Mouse (Mus musculus) kidney, postnatal 0 days (tissue): ENCODE results near the gene Rpusd4. TPM values are rescaled to one million over a fixed set of nuclear protein-coding genes. Genes with fewer than 3 reads are reported as not detected.

Source experiments
- ATAC-seq: fragments of 200-750 bp; cut with Nextera tagmentation; replicated peaks from 2 replicates; pipeline ENCODE4 v1.8.0; 2017; ENCODE audit warnings: low read depth, moderate number of reproducible peaks, moderate TSS enrichment, moderate library complexity; ENCODE audit not compliant: low FRiP score
- DNase-seq: peaks from one replicate; pipeline ENCODE4 v3.0.0-alpha.2; 2016; ENCODE audit warnings: low spot score
- H3K27ac ChIP-seq: fragments of 300-500 bp; sonication (generic); 2 replicates; pipeline ENCODE4 v1.5.1; 2014; ENCODE audit warnings: mild to moderate bottlenecking
- H3K27me3 ChIP-seq: fragments of 300-500 bp; sonication (generic); 2 replicates; pipeline ENCODE4 v1.6.1; 2014; ENCODE audit warnings: low read length, mixed read lengths; ENCODE audit not compliant: insufficient read depth
- H3K36me3 ChIP-seq: fragments of 300-500 bp; sonication (generic); 2 replicates; pipeline ENCODE4 v1.6.1; 2014; ENCODE audit warnings: low read length, mixed read lengths; ENCODE audit not compliant: insufficient read depth
- H3K4me1 ChIP-seq: fragments of 300-500 bp; sonication (generic); replicated peaks from 2 replicates; pipeline ENCODE4 v1.6.1; 2014; ENCODE audit warnings: antibody characterized with exemption, low read length, mixed read lengths; ENCODE audit not compliant: insufficient read depth
- H3K4me2 ChIP-seq: fragments of 300-500 bp; sonication (generic); 2 replicates; pipeline ENCODE4 v1.6.1; 2014; ENCODE audit warnings: mild to moderate bottlenecking, low read length, moderate library complexity, mixed read lengths
- H3K4me3 ChIP-seq: fragments of 300-500 bp; sonication (generic); replicated peaks from 2 replicates; pipeline ENCODE4 v1.5.1; 2014; ENCODE audit warnings: low read depth, low read length
- H3K9ac ChIP-seq: fragments of 300-500 bp; sonication (generic); 2 replicates; pipeline ENCODE4 v1.6.1; 2014; ENCODE audit warnings: low read depth, low read length
- H3K9me3 ChIP-seq: fragments of 300-500 bp; sonication (generic); replicated peaks from 2 replicates; pipeline ENCODE4 v1.6.1; 2016; ENCODE audit warnings: low read length, inconsistent platforms, mixed read lengths
- CTCF ChIP-seq: IDR thresholded peaks from 2 replicates; pipeline ENCODE4 v1.5.1; 2016; ENCODE audit warnings: antibody characterized with exemption, low read depth, mild to moderate bottlenecking, moderate library complexity
- WGBS: fragments of 180-500 bp; shearing (Covaris S2); extraction: QIAGEN DNeasy Blood & Tissue Kit; methylation state at CpG from one replicate; pipeline ENCODE4 v1.1.7; 2014; 5-methylcytosine and 5-hydroxymethylcytosine counted together
- polyA plus RNA-seq: library from polyadenylated mRNA; unstranded; fragments of >200 nt; fragmentation: Nextera tagmentation; extraction: Ambion mirVana; gene quantifications from 2 replicates; pipeline ENCODE4 v1.2.1, GENCODE M21; 2015

The Rpusd4 gene
- polyA plus RNA-seq, 1 experiment from 2014 or later: 26.5 TPM

GRCm38 (mm10) chr9:35316771-35317211 is 49.1 kb downstream of the Rpusd4 start:
- Histone ChIP-seq H3K9ac (no peak overlapping the region), H3K9me3 (no peaks in the 10 kb centered on the region), H3K36me3 (no peaks in the 10 kb centered on the region), H3K4me2 (no peak overlapping the region), H3K4me3 (no peak overlapping the region), H3K4me1 (peaks cover 14% of the 10 kb centered on the region), H3K27ac (no peak overlapping the region), H3K27me3 (no peaks in the 10 kb centered on the region)
- ATAC-seq (no peak), DNase-seq (no peak)
- WGBS: 39% methylated on average over 3 of the region's 3 CpGs
- TF ChIP-seq CTCF: no peak

- no peak for TF ChIP-seq CTCF
- Histone ChIP-seq H3K27ac (no peak overlapping the region), H3K4me1 (peaks cover 14% of the 10 kb centered on the region), H3K9me3 (no peaks in the 10 kb centered on the region), H3K4me3 (no peak overlapping the region), H3K9ac (no peak overlapping the region), H3K4me2 (no peak overlapping the region), H3K36me3 (no peaks in the 10 kb centered on the region), H3K27me3 (no peaks in the 10 kb centered on the region)
- ATAC-seq: no peak; the same call in 1 of the 2 replicates
- WGBS: 46% methylated on average over 9 of the region's 9 CpGs
- DNase-seq: no peak
Observed at GRCm38 (mm10) chr9:35317233-35317980, 49.7 kb downstream of the Rpusd4 start.

- Histone ChIP-seq H3K9ac (no peak overlapping the region), H3K4me2 (no peak overlapping the region), H3K36me3 (no peaks in the 10 kb centered on the region), H3K4me3 (no peak overlapping the region), H3K27me3 (no peaks in the 10 kb centered on the region), H3K27ac (peak overlapping the region; percentile 66; the same call in 1 of the 2 replicates), H3K9me3 (no peaks in the 10 kb centered on the region), H3K4me1 (peaks cover 14% of the 10 kb centered on the region)
- ATAC-seq (peak; percentile 86), DNase-seq (peak; percentile 46)
- 23% methylated on average over 9 of the region's 9 CpGs for WGBS
- TF ChIP-seq CTCF: no peak
Observed at GRCm38 (mm10) chr9:35318537-35319172, 51.0 kb downstream of the Rpusd4 start.

GRCm38 (mm10) chr9:35320288-35320687 is 52.6 kb downstream of the Rpusd4 start:
- H3K27me3 ChIP-seq: no peaks in the 10 kb centered on the region
- no peak overlapping the region for H3K27ac ChIP-seq
- peaks cover 14% of the 10 kb centered on the region for H3K4me1 ChIP-seq
- no peak overlapping the region for H3K9ac ChIP-seq
- no peak overlapping the region for H3K4me3 ChIP-seq
- no peak for TF ChIP-seq CTCF
- H3K9me3 ChIP-seq: no peaks in the 10 kb centered on the region
- WGBS: 80% methylated on average over 4 of the region's 4 CpGs
- DNase-seq: no peak
- no peaks in the 10 kb centered on the region for H3K36me3 ChIP-seq
- no peak for ATAC-seq
- no peak overlapping the region for H3K4me2 ChIP-seq

GRCm38 (mm10) chr9:35323974-35324373 is 56.3 kb downstream of the Rpusd4 start:
- Histone ChIP-seq H3K9ac (no peak overlapping the region), H3K27me3 (no peaks in the 10 kb centered on the region), H3K4me2 (no peak overlapping the region), H3K27ac (no peak overlapping the region), H3K36me3 (no peaks in the 10 kb centered on the region), H3K4me3 (no peak overlapping the region), H3K4me1 (no peaks in the 10 kb centered on the region; the same call in none of the 2 replicates), H3K9me3 (no peaks in the 10 kb centered on the region)
- no peak for TF ChIP-seq CTCF
- DNase-seq: no peak
- no peak for ATAC-seq
- WGBS: 58% methylated on average over 4 of the region's 4 CpGs

- Histone ChIP-seq H3K4me2 (no peak overlapping the region), H3K9ac (no peak overlapping the region), H3K36me3 (no peaks in the 10 kb centered on the region), H3K27me3 (no peaks in the 10 kb centered on the region), H3K4me3 (no peak overlapping the region), H3K27ac (no peak overlapping the region), H3K4me1 (no peaks in the 10 kb centered on the region; the same call in 1 of the 2 replicates), H3K9me3 (no peaks in the 10 kb centered on the region)
- TF ChIP-seq CTCF: no peak
- peak; percentile 68 for DNase-seq
- ATAC-seq: no peak
- 25% methylated on average over 2 of the region's 2 CpGs for WGBS
Observed at GRCm38 (mm10) chr9:35324571-35324970, 56.9 kb downstream of the Rpusd4 start.
